ENCODE assay signal across 8 mouse cellular contexts in genomic region chr5:3647708-3648121, GRCm38 (mm10). TPM values are rescaled to one million over a fixed set of nuclear protein-coding genes. Genes with fewer than 3 reads are reported as not detected.
DNase-seq lines count a peak whose midpoint lies in the region; ATAC-seq lines count a peak whose summit lies in the region.

No protein-coding gene starts in this region.

- H3K36me3 ChIP-seq in erythroblast, embryonic 14.5 days (ENCODE audit: control insufficient read depth): peaks cover 30% of the 10 kb centered on the region
- H3K36me3 ChIP-seq in heart, embryonic 11.5 days (ENCODE audit: control insufficient read depth, insufficient read depth, low read length): peaks cover 9% of the 10 kb centered on the region
- H3K36me3 ChIP-seq in kidney, embryonic 15.5 days: peaks cover 26% of the 10 kb centered on the region
- H3K36me3 ChIP-seq in liver, embryonic 11.5 days (ENCODE audit: control insufficient read depth, insufficient read depth, low read length): peaks cover 11% of the 10 kb centered on the region
- peaks cover 8% of the 10 kb centered on the region; the same call in 1 of the 2 replicates for H3K36me3 ChIP-seq in stomach, embryonic 16.5 days (ENCODE audit: control insufficient read depth, insufficient read depth, low read length)

- H3K9me3 ChIP-seq in erythroblast, embryonic 14.5 days (ENCODE audit: control insufficient read depth, low read length): no peaks in the 10 kb centered on the region
- no peaks in the 10 kb centered on the region for H3K9me3 ChIP-seq in heart, embryonic 11.5 days (replicated peaks; ENCODE audit: control insufficient read depth, low read length)
- no peaks in the 10 kb centered on the region for H3K9me3 ChIP-seq in kidney, embryonic 15.5 days (replicated peaks)
- H3K9me3 ChIP-seq in liver, embryonic 11.5 days (ENCODE audit: control insufficient read depth, low read length): no peaks in the 10 kb centered on the region
- no peaks in the 10 kb centered on the region for H3K9me3 ChIP-seq in stomach, embryonic 16.5 days (replicated peaks; ENCODE audit: control insufficient read depth, low read length)

- peaks cover 29% of the 10 kb centered on the region for H3K4me1 ChIP-seq in erythroblast, embryonic 14.5 days (ENCODE audit: control insufficient read depth)
- H3K4me1 ChIP-seq in heart, embryonic 11.5 days (ENCODE audit: control insufficient read depth, insufficient read depth, low read length): peaks cover 3% of the 10 kb centered on the region; the same call in 1 of the 2 replicates
- H3K4me1 ChIP-seq in kidney, embryonic 15.5 days: peaks cover 11% of the 10 kb centered on the region
- H3K4me1 ChIP-seq in liver, embryonic 11.5 days (replicated peaks; ENCODE audit: control insufficient read depth, insufficient read depth, low read length): peaks cover 7% of the 10 kb centered on the region
- peaks cover 8% of the 10 kb centered on the region; the same call in 1 of the 2 replicates for H3K4me1 ChIP-seq in stomach, embryonic 16.5 days (ENCODE audit: control insufficient read depth, insufficient read depth, low read length)

- WGBS in heart, embryonic 11.5 days (ENCODE audit: insufficient replicate concordance): 0% methylated on average over 13 of the region's 46 CpGs
- WGBS in kidney, embryonic 15.5 days: under 1% methylated on average over 37 of the region's 46 CpGs
- 0% methylated on average over 30 of the region's 46 CpGs for WGBS in liver, embryonic 11.5 days
- 0% methylated on average over 38 of the region's 46 CpGs for WGBS in stomach, embryonic 16.5 days

- peak; percentile 98 for ATAC-seq in heart, embryonic 11.5 days (replicated peaks; ENCODE audit: insufficient number of reproducible peaks, low FRiP score, low TSS enrichment)
- ATAC-seq in kidney, embryonic 15.5 days (replicated peaks; ENCODE audit: low FRiP score): peak; percentile 97
- peak; percentile 95 for ATAC-seq in liver, embryonic 11.5 days (replicated peaks; ENCODE audit: low FRiP score)
- peak; percentile 96 for ATAC-seq in stomach, embryonic 16.5 days (ENCODE audit: insufficient read depth, low FRiP score)

- H3K27me3 ChIP-seq in erythroblast, embryonic 14.5 days (ENCODE audit: control insufficient read depth): no peaks in the 10 kb centered on the region
- H3K27me3 ChIP-seq in heart, embryonic 11.5 days (ENCODE audit: control insufficient read depth, insufficient read depth, low read length): no peaks in the 10 kb centered on the region
- H3K27me3 ChIP-seq in kidney, embryonic 15.5 days: no peaks in the 10 kb centered on the region
- H3K27me3 ChIP-seq in liver, embryonic 11.5 days (replicated peaks; ENCODE audit: control insufficient read depth, insufficient read depth, low read length): no peaks in the 10 kb centered on the region
- no peaks in the 10 kb centered on the region for H3K27me3 ChIP-seq in stomach, embryonic 16.5 days (ENCODE audit: control insufficient read depth, insufficient read depth, low read length)

- H3K9ac ChIP-seq in heart, embryonic 11.5 days (ENCODE audit: low read depth, low read length): peak overlapping the region; percentile 86
- peak overlapping the region; percentile 85 for H3K9ac ChIP-seq in kidney, embryonic 15.5 days
- H3K9ac ChIP-seq in liver, embryonic 11.5 days (ENCODE audit: low read depth, low read length): peak overlapping the region; percentile 95
- peak overlapping the region; percentile 93 for H3K9ac ChIP-seq in stomach, embryonic 16.5 days (ENCODE audit: low read length)

- peak; percentile 72 to 80 for DNase-seq in CD8-positive naive resting alpha-beta T cell, adult 2 months (ENCODE audit: low read depth in 2 of 2, low spot score in 2 of 2)
- peak; percentile 32 for DNase-seq in brain, embryonic 18.5 days (ENCODE audit: low read depth, low spot score)
- DNase-seq in liver, embryonic 11.5 days (ENCODE audit: low spot score): peak; percentile 91
- DNase-seq in naive thymus-derived CD4-positive, alpha-beta T cell, adult 2 months (ENCODE audit: low read depth): peak; percentile 91

- peak overlapping the region; percentile 93 for H3K4me3 ChIP-seq in erythroblast, embryonic 14.5 days (replicated peaks)
- peak overlapping the region; percentile 99 for H3K4me3 ChIP-seq in heart, embryonic 11.5 days (ENCODE audit: low read depth, low read length)
- peak overlapping the region; percentile 96 for H3K4me3 ChIP-seq in kidney, embryonic 15.5 days (replicated peaks)
- H3K4me3 ChIP-seq in liver, embryonic 11.5 days (ENCODE audit: low read depth, low read length): peak overlapping the region; percentile 99
- peak overlapping the region; percentile 89 for H3K4me3 ChIP-seq in stomach, embryonic 16.5 days (replicated peaks; ENCODE audit: low read length)

- peak overlapping the region; percentile 77 for H3K27ac ChIP-seq in heart, embryonic 11.5 days (ENCODE audit: low read depth, low read length)
- H3K27ac ChIP-seq in kidney, embryonic 15.5 days: peak overlapping the region; percentile 96
- peak overlapping the region; percentile 94 for H3K27ac ChIP-seq in liver, embryonic 11.5 days (ENCODE audit: low read depth, low read length)
- H3K27ac ChIP-seq in stomach, embryonic 16.5 days (ENCODE audit: low read length): peak overlapping the region; percentile 94

- H3K4me2 ChIP-seq in heart, embryonic 11.5 days: peak overlapping the region; percentile 63
- H3K4me2 ChIP-seq in kidney, embryonic 15.5 days: peak overlapping the region; percentile 78
- H3K4me2 ChIP-seq in liver, embryonic 11.5 days: peak overlapping the region; percentile 88
- peak overlapping the region; percentile 77 for H3K4me2 ChIP-seq in stomach, embryonic 16.5 days (ENCODE audit: low read depth, low read length)

RNA-seq across cellular contexts. Expression of gene Tmbim7, which starts 3.3 kb away (rescaled TPM):
- not detected in 2 replicates for polyA plus RNA-seq in erythroblast, embryonic 14.5 days (2012)
- polyA plus RNA-seq in heart, embryonic 11.5 days (2014; fragmentation: Nextera tagmentation; extraction: Ambion mirVana): not detected in 2 replicates
- not detected in 2 replicates for polyA plus RNA-seq in kidney, embryonic 15.5 days (2015; fragmentation: Nextera tagmentation; extraction: Ambion mirVana)
- not detected in 2 replicates for polyA plus RNA-seq in liver, embryonic 11.5 days (2014; fragmentation: Nextera tagmentation; extraction: Ambion mirVana)
- polyA plus RNA-seq in stomach, embryonic 16.5 days (2015; fragmentation: Nextera tagmentation; extraction: Ambion mirVana): not detected in 2 replicates

RNA-seq across cellular contexts. Expression of gene Gatad1, which starts 9.3 kb away (rescaled TPM):
- 3.5 and 3.9 TPM in 2 replicates for polyA plus RNA-seq in erythroblast, embryonic 14.5 days (2012)
- polyA plus RNA-seq in heart, embryonic 11.5 days (2014; fragmentation: Nextera tagmentation; extraction: Ambion mirVana): 57.9 and 62.1 TPM in 2 replicates
- polyA plus RNA-seq in kidney, embryonic 15.5 days (2015; fragmentation: Nextera tagmentation; extraction: Ambion mirVana): 71.5 and 73.3 TPM in 2 replicates
- polyA plus RNA-seq in liver, embryonic 11.5 days (2014; fragmentation: Nextera tagmentation; extraction: Ambion mirVana): 43.2 and 45.7 TPM in 2 replicates
- polyA plus RNA-seq in stomach, embryonic 16.5 days (2015; fragmentation: Nextera tagmentation; extraction: Ambion mirVana): 45.7 and 46.0 TPM in 2 replicates

RNA-seq across cellular contexts. Expression of gene Rbm48, which starts 51.3 kb away (rescaled TPM):
- polyA plus RNA-seq in erythroblast, embryonic 14.5 days (2012): 0.25 and 0.75 TPM in 2 replicates
- 10.5 and 10.7 TPM in 2 replicates for polyA plus RNA-seq in heart, embryonic 11.5 days (2014; fragmentation: Nextera tagmentation; extraction: Ambion mirVana)
- 14.1 and 15.1 TPM in 2 replicates for polyA plus RNA-seq in kidney, embryonic 15.5 days (2015; fragmentation: Nextera tagmentation; extraction: Ambion mirVana)
- 12.7 and 13.0 TPM in 2 replicates for polyA plus RNA-seq in liver, embryonic 11.5 days (2014; fragmentation: Nextera tagmentation; extraction: Ambion mirVana)
- polyA plus RNA-seq in stomach, embryonic 16.5 days (2015; fragmentation: Nextera tagmentation; extraction: Ambion mirVana): 10.0 and 12.3 TPM in 2 replicates

RNA-seq across cellular contexts. Expression of gene Pex1, which starts 51.8 kb away (rescaled TPM):
- 0.03 and 0.21 TPM in 2 replicates for polyA plus RNA-seq in erythroblast, embryonic 14.5 days (2012)
- 9.7 and 13.2 TPM in 2 replicates for polyA plus RNA-seq in heart, embryonic 11.5 days (2014; fragmentation: Nextera tagmentation; extraction: Ambion mirVana)
- 16.8 and 18.3 TPM in 2 replicates for polyA plus RNA-seq in kidney, embryonic 15.5 days (2015; fragmentation: Nextera tagmentation; extraction: Ambion mirVana)
- 7.7 and 9.3 TPM in 2 replicates for polyA plus RNA-seq in liver, embryonic 11.5 days (2014; fragmentation: Nextera tagmentation; extraction: Ambion mirVana)
- 10.8 and 16.1 TPM in 2 replicates for polyA plus RNA-seq in stomach, embryonic 16.5 days (2015; fragmentation: Nextera tagmentation; extraction: Ambion mirVana)

Comparison
In these comparisons a context has a peak if more than half of its experiments do, and no peak if none do; other contexts are left out.
1. Peak in every context shown above with its lines: DNase-seq, ATAC-seq, H3K4me3 ChIP-seq and H3K27ac ChIP-seq.
2. DNase-seq: peak in every context shown above with its lines; median percentile 91 in liver, embryonic 11.5 days; 91 in naive thymus-derived CD4-positive, alpha-beta T cell, adult 2 months; 76 in CD8-positive naive resting alpha-beta T cell, adult 2 months; 32 in brain, embryonic 18.5 days.